Mouse (Mus musculus): Measurements from ENCODE around the gene Rsrc2.

GRCm38 (mm10) chr5:123730981-123731380 lies 18.2 kb downstream of the Rsrc2 start:
- TF ChIP-seq CTCF (IDR thresholded peaks at IDR 0.05; ENCODE audit: extremely low read depth, insufficient read length, insufficient replicate concordance, low read depth, low read length) (no peak), POLR2A (IDR thresholded peaks at IDR 0.05; ENCODE audit: low read depth, low read length) (no peak)
